Mouse (Mus musculus) cerebellum, adult 8-10 months (tissue): ENCODE results near the gene Ice2.

Source experiments
- DNase-seq: peaks from one replicate; pipeline ENCODE4 v3.0.0; 2022

Ice2 gene

DNA sequence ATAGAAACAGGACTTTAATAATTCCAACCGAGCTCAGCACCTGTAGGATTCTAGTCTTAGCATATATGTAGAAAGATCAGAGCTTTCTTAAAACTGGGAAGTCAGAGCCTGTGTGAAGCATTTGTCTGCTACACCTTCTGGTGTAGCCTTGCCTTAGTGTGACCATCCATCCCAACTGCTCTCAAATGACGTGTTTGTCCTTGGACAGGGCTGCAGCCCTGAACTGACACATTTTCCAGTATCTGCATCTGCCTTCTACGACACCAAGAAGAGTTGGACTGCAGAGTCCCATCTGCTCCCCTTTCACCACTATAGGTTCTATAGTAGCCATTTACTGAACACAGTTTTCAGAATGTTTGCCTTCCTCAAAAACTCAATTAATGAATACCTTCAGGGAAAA, 32.8 kb downstream of the Ice2 start:
- DNase-seq, result no peak

DNA sequence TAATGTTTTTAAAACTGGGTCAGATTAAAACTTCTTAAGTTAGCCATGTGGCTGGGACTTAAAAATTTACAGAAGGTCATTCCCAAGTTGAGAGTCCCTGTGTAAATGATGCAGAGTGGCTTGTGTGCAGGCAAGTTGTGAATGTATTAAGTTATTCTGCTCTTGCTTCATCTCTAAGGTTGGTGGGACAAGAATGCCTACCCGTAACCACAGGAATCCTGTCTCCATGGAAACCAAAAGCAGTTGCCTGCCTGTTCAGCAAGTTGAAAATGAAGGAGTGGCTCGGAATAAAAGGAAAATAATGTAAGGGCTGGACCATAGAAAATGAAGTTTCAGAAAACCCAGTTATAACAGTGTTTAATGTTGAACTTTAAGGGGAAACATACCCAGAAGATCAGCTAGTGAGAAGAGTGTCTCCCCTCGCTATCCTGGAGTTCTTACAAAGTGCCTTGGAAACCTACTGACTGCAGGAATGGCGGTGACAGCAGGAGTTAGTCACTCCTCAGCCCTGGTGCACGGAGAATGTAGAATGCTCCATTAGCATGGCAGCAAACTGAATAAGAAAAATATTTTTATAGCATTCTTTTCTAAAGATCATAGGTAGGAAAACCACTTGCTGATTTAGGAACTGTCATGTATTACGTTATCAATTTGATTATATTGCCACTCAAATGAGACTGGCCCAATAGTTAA, 34.3 kb downstream of the Ice2 start:
- no peak for DNase-seq

DNA sequence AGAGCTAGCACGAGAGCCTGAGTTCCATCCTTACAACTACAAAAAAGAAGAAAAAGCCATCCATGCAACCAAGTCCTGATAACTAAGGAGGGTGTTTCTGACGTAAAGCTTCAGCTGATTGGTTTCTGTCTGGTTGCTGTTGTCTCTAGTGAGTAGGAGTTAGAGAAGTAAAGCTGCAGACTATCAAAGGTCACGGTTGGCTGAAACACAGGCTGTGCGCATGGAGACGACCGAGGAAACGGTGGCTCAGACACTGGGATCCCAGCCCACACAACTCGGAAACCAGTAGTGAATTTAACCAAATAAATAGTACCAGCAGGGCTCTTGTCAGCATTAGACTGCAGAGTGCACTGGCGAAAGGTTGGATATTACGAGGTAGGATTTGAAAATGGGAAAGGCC, 37.5 kb downstream of the Ice2 start:
- no peak for DNase-seq

DNA sequence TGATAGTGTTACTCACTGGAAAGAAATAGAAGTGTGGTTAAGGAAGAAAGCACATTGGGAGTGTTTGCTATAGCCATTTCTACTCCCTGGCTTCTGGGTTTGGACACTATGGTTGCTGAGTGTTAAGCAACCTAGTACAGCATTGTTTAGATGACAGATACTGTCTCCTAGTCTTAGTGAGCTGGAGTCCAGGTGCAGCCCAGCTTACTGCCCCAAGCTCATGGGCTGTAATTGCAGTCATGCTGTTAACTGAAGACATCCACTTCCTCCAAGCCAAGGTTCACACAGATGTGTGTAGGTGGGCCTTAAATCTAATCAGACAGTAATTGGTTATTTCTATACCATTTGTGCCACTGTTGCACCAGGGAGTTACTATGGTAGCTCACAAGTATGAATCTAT, 38.0 kb downstream of the Ice2 start:
- no peak for DNase-seq

DNA sequence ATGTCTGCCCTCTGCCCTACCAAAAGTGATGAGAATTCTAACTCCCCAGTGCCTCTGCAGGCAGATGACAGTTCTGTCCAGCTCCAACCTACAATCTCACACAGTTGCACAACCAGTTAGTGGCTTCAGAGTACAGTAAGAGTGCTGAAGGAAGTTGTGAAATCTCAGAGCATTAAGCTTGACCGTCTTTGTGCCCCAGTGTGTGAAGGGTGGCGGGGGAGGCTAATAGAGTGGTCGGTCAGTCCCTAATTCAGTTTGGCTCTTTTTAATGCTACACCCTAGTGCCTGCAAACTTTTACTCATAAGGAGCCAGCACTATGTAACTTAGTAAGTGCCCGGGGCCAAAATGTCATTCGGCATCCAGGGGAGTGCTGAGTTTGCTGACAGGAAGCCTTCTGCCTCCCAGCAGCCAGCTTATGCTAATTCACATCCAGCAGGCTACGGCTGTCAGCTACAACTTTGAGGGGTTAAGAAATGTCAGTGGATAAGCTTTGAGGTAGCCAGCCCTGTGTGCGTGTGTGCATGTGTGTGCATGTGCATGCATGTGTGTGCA, 42.2 kb downstream of the Ice2 start:
- no peak for DNase-seq

- no peak for DNase-seq
These were observed 44.8 kb downstream of the Ice2 start for GRCm38 (mm10) chr9:69442471-69443038.

DNA sequence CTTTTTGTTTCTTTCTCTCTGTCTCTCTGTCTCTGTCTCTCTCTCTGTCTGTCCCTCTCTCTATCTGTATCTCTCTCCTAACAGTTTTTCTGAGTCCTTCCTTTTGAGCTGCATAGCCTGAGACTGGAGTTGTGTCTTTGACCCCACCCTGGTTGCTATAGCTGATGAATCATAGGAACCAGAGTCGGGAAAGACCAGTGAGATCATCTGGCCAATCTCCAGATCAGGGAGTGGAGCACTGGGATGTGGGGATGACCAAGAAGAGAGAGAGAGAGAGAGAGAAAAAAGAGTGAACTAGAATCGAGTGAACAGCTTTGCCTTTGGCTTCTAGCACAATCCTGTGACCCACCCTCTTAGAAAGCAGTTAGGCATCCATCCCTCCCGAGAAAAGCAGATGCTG, 45.5 kb downstream of the Ice2 start:
- no peak for DNase-seq

DNA sequence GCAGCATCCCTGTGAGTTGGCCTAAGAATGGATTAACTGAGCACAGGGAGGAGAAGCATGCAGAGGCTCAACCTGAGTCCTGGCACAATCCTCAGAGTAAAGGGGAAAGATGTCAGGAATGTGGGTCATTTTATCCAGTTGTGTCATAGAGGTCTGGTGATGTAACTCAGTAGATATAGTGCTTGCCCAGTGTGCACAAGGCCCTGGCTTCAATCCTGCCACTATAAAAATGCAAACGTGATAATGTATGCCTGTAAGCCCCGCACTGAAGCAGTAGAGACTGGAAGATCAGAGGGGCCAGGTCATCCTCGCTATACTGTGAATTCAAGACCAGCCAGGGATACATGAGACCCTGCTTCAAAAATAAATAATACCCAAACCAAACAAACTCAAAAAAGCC, 51.1 kb downstream of the Ice2 start:
- no peak for DNase-seq

DNA sequence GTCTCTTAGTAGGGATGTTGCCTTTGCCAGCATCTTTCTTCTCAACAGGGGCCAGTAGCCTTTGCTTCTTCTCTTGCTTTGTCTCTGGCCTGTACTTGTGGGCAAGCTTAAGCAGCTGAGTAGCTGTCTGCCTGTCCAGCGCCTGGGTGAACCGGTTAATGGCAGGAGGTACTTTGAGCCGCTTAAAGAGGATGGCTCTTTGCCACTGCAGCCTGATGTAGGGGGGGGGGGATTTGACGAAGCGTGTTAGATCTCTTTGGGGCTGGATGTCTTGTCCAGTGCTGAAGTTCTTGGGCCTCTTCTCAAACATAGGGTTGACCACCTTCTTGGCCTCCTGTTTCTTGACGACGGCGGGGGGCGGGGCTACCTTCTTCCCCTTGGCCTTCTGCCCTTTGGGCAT, 52.9 kb downstream of the Ice2 start:
- DNase-seq, result no peak

GRCm38 (mm10) chr9:69451886-69452810, 54.4 kb downstream of the Ice2 start:
- DNase-seq, result no peak

DNA sequence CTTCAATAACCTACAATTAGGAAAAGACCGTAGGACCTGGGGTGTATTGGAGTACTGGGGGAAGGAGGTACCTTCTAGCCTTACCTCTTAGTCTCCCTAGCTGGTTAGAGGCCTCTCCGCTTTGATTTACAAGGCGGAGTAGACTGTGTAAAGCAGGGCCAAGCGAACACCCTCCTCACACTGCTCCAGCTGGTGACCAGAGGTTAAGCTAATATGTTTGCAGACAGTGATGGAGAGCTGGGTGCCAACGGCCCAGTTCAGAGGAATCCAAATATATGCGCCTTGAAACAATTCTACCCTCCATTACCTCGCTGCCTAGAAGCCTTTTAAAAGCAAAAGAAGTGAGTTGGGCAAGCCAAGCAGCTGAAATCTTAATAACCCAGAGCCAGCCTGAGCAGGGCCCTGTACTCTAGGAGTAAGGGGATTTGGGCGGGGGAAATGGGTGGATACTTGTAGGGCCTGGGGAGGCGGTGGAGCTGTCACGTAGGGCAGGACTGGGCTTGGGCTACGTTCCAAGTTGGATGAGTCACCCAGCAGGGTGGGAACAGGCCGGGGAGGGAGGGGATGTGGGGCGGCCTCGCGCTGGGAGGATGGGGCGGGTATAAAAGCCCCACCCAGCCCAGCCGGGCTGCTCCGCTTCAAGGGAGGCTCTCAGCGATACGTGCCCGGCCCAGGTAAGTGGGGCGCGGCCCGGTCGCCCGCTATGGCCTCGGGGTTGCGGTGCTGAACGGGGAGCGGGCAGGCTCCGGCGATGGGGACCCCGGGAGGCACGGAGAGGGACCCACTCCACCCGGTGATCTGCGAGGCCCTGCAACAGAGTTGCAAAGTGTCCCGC, 55.6 kb downstream of the Ice2 start, which contains the start of gene Anxa2:
TSS of gene Anxa2 (plus strand) at position 555 of the 835 bp plus-strand sequence.
- peak; percentile 7 for DNase-seq

DNA sequence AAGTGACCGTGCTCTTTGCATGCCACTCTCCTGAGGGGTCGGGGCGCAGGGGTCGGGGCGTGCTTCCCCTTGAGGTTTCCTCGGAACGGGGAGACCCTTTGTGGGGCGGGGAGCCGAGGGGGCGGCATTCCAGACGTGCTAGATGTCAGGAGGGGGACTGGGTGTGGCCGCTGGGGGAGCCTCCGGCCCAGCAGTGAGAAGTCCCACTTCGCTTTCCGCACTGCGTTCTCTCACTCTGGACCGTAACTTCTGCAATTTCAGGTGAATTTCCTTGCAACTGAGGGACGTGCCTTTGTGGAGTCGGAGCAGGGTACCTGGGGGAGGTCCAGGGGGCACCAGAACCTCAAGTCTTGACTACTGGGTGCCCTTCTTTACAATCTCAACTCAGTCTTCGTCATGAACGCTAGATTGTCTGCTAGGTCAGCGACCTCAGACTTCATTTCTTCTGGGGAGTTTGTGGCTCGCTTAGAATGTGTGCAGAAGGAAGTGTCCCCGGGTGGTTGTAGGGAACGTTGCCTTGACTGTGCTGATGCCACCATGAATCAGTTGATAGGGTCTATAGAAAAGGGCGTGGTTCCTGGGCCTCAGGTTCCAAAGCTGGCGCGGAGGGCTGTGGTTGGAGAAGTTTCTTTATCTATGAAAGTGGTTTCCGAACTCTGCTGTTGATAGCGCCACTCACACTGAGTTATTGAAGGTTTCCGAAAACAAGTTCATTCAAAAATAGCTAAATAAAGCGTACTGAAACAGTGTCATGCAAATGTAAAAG, 56.4 kb downstream of the Ice2 start:
- DNase-seq, result no peak

GRCm38 (mm10) chr9:69454691-69455090, 57.0 kb downstream of the Ice2 start:
- DNase-seq, result no peak

- no peak for DNase-seq
These were observed 57.7 kb downstream of the Ice2 start for GRCm38 (mm10) chr9:69455391-69455790.

DNA sequence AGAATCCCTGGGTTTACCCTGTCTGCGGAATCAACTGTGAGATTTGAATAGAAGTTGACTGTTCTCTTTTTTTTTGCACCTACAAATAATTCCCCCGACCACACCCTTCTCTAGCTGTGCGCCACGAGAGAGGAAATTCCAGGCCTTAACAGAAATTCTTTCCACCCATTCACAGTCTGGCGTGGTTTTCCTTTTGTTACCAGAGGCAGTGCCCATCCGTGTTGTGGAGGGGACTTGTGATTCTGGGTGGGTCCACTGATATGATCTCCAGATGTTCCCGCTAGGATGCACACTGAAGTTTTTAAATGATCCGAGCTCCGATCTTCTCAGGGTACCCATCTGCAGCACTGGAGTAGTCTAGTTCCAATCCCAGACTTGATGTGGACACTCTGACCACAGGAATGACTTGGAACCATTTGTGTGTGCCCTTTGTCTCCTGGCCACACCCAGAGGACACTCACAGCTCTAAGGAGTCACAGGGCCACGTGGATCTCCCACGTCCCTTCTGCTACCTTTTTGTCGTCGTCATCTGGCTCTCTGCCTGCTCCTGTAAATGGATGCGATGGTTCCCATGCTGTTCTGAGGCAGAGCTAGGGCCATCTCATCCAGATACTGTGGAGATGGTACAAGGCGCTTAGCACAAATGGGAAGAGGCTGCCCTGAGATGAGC, 58.8 kb downstream of the Ice2 start:
- no peak for DNase-seq

- no peak for DNase-seq
These were observed 59.4 kb downstream of the Ice2 start for GRCm38 (mm10) chr9:69457143-69457542.

GRCm38 (mm10) chr9:69457747-69458625, 60.3 kb downstream of the Ice2 start:
- DNase-seq, result no peak

GRCm38 (mm10) chr9:69458982-69459381, 61.3 kb downstream of the Ice2 start:
- no peak for DNase-seq

DNA sequence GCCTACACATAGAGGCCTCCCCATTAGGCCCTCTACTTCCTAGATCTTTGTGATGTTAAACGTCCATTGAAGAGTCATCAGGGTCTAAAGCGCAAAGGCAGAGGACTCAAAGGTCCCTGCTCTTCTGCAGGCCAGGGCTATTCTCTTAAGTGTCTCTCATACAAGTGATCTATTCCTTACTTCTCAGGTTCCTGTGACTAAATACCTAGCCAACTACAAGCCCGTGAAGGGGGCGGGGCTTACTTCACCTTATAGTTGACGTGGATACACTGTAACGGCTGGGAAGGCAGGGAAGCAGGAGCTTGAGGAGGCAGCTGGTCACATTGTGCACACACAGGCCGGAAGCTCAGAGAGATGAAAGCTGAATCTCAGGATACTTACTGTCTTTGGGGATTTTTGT, 62.2 kb downstream of the Ice2 start:
- DNase-seq, result no peak

- no peak for DNase-seq
These were observed 65.3 kb downstream of the Ice2 start for GRCm38 (mm10) chr9:69463046-69463445.
